Mouse (Mus musculus) c-Kit-positive CD71-negative TER-119-negative erythroid progenitor cells, embryonic 14.5 days (primary cell): Measurements from ENCODE around the gene Gxylt2.

Source experiments
- DNase-seq: peaks from one replicate; pipeline ENCODE4 v3.0.0-alpha.2; 2013; ENCODE audit warnings: low read depth

The Gxylt2 gene

GRCm38 (mm10) chr6:100848682-100849375, 144.3 kb downstream of the Gxylt2 start:
- no peak for DNase-seq

- no peak for DNase-seq
These were observed 146.1 kb downstream of the Gxylt2 start for GRCm38 (mm10) chr6:100850671-100851081.

GRCm38 (mm10) chr6:100851083-100851482, 146.5 kb downstream of the Gxylt2 start:
- no peak for DNase-seq
